Mouse (Mus musculus): ENCODE results near the gene Gm10309.

Gm10309 gene

DNA sequence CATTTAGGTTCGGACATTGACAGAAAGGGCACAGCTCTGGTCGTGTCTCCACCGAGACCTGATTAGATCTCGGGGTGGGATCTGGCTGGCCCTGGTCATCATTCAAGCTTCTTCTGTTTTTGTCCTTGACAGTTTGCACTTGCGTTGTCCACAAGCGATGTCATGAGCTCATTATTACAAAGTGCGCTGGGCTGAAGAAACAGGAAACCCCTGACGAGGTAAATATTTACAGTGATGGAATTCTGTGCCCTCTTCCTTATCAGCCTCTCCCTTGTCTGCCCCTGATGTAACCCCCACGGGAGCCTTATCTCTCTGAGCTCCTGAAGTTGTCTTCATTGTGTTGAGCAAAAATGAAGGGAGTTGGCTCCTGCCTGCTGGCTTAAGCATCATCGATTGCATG is 28.4 kb downstream of the Gm10309 start:
- no peak for DNase-seq (ENCODE audit: low read depth)

- no peak for DNase-seq (ENCODE audit: low read depth)
These were observed 33.3 kb downstream of the Gm10309 start for GRCm38 (mm10) chr17:86471684-86472083.

DNA sequence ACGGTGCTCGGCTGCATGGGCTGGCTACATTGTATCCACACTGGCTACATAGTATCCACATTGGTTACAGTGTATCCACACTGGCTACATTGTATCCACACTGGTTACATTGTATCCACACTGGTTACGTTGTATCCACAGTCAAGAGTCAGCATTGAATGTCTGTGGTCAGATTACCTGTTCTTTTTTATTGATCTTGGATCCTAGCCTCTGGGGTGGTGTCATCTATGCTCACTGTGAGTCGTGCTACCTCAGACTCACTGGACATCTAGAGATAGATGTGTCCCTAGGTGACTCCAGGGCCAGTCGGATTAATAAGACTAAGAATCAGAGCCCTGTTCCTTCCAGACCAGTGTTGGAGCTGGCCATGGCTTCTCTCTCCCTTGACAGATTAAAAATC is 34.9 kb downstream of the Gm10309 start:
- no peak for DNase-seq (ENCODE audit: low read depth)

DNA sequence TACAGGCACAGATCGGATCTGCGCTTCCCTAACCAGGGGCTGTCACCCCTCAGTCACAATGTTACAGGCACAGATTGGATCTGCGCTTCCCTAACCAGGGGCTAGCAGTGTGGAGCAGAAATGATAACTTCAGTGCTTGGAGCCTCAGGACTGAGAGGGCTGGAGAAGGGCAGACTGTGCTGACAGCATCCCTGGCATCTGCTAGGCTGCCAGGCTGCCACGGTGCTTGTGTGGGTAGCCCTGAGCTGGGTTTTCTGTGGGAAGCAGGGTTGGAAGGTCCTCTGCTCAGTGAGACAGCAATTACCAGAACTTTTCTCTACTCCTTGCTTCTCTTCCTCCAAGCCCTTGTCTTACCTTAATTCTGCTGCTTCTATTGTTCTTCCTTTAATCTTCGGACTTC is 37.1 kb downstream of the Gm10309 start:
- no peak for DNase-seq (ENCODE audit: low read depth)

GRCm38 (mm10) chr17:86467291-86467898 is 37.6 kb downstream of the Gm10309 start:
- DNase-seq (ENCODE audit: low read depth): no peak

DNA sequence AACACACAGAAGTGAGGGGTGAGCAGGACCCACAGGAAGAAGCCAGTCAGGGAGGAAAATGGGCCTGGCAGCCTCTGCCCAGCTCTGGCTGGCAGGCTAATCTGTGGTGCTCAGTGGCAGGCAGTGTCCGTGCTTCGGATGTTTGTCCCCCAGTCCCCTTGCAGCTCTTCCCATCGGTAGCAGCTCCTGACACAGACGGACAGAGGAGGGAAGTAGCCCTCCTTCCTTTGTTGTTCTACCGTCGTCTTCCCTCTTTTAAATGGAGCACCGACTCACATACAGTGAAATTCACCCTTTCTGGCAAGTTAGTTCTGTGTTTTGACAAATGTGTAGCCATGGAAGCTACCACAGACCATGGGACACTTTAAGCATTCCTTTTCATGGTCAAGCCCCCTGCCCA is 38.2 kb downstream of the Gm10309 start:
- no peak for DNase-seq (ENCODE audit: low read depth)

GRCm38 (mm10) chr17:86466412-86466811 is 38.6 kb downstream of the Gm10309 start:
- no peak for DNase-seq (ENCODE audit: low read depth)

DNA sequence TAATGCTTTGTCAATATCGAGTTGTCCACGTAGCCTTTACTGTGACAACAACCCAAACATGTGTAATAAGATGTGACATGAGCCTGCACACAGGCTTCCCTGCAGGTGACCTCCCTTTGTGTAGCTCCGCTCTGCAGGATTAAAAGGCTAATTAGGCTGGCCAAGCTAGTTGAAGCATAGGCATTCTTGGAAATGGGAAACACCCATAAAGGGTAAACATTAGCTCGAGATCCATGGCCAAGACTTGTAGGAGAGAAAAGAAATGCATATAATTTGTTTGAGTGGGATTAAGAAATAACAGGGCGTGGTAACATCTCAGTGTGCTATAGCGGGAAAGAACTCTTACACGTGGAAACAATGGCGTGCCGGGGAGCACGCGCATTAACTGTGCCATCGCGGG is 39.2 kb downstream of the Gm10309 start:
- DNase-seq (ENCODE audit: low read depth): no peak

GRCm38 (mm10) chr17:86464689-86465363 is 40.2 kb downstream of the Gm10309 start:
- no peak for DNase-seq (ENCODE audit: low read depth)

GRCm38 (mm10) chr17:86464197-86464596 is 40.8 kb downstream of the Gm10309 start:
- no peak for DNase-seq (ENCODE audit: low read depth)

GRCm38 (mm10) chr17:86463369-86463768 is 41.7 kb downstream of the Gm10309 start:
- DNase-seq (ENCODE audit: low read depth): no peak

DNA sequence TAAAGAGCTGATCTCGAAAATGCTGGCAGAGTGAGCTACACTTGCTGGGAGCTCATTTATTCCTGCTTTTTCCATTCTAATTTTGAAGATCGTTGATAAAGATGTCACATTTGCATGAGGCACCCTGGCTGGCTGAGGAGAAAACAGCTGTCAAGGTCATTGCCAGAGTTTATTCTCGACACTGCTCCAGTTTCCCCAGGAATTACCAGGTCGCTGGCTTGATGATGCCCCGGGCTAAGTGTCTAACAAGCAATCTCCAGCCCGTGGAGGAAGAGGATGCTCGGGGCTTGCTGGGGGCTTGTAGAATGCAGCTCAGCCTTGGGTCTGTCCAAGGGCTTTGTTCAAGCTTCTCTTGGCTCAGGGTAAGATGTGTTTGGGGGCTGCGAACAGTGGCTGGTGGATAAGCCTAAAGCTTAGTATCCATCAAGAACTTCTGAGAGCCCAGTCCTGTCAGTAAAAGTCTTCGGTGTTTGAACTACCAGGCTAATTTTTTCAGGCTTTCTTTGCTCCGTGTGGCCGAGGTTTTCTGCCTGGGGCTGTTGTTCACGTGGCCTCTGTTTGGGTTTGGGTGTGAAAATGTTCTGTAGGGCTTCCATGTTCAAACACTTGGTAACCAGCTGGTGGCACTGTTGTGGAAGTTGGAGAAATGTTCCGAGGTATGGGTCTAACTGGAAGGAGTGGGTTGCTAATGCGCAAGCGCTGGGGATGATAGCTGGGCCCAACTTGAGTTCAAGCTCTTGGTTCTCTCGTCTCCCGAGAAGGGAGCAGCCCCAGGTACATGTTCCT is 44.2 kb downstream of the Gm10309 start:
- DNase-seq (ENCODE audit: low read depth): no peak

- DNase-seq (ENCODE audit: low read depth): no peak
These were observed 46.6 kb downstream of the Gm10309 start for GRCm38 (mm10) chr17:86458302-86458980.

DNA sequence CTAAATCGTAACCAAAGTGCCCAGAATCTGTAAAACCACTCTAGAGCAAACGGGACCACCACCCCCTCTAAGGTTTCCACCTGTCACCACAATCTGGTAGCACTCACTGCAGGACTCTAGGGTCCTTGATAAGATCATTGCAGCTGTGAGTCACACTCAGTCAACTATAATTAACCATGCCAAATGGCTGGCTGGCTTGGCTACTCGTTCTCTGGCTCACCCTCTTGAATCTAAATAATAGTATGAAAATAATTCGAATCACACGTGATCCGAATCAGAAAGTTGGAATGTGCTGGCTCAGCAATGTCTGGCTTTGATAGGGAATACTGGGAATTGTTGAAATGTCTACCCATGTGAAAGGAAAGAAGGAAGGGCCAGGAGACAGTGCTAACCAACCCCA is 48.5 kb downstream of the Gm10309 start:
- peak; percentile 18 for DNase-seq (ENCODE audit: low read depth)

DNA sequence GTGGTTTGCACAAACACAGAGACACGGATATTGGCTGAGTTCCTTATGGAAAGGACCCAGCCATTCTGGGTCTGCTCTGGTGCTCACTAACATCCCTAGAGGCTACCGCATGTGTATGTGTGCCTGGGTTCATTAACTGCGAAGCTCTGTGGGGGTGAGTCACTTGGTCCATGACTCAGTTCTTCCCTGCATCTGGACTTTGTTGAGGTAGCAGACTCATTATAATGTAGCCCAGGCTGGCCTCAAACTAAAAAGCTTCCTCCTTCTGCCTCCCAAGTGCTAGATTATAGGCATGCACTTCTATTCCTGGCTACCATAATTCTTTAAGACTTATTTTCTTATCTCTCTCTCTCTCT is 50.7 kb downstream of the Gm10309 start:
- peak; percentile 8 for DNase-seq (ENCODE audit: low read depth)

GRCm38 (mm10) chr17:86453673-86454350 is 51.2 kb downstream of the Gm10309 start:
- no peak for DNase-seq (ENCODE audit: low read depth)

GRCm38 (mm10) chr17:86452934-86453333 is 52.1 kb downstream of the Gm10309 start:
- DNase-seq (ENCODE audit: low read depth): no peak
